Mouse (Mus musculus) liver, embryonic 11.5 days (tissue): ENCODE measurements at regions not wholly inside any gene's neighbourhood (a gene's known extent, or its start where the extent isn't known, plus 50 kb on each side); places are given as distances from the start of the nearest gene placed in this dataset.

Experiments used
- ATAC-seq: fragments of 200-750 bp; cut with Nextera tagmentation; replicated peaks from 2 replicates; pipeline ENCODE4 v1.8.0; 2017; ENCODE audit warnings: moderate number of reproducible peaks, mild to moderate bottlenecking, moderate TSS enrichment, moderate library complexity; ENCODE audit not compliant: low FRiP score
- DNase-seq: peaks from one replicate; pipeline ENCODE4 v3.0.0-alpha.2; 2017; ENCODE audit warnings: low spot score
- H3K27ac ChIP-seq: fragments of 300-500 bp; sonication (generic); 2 replicates; pipeline ENCODE4 v1.5.1; 2014; ENCODE audit warnings: mild to moderate bottlenecking, low read depth, low read length, control low read depth
- H3K27me3 ChIP-seq: fragments of 300-500 bp; sonication (generic); replicated peaks from 2 replicates; pipeline ENCODE4 v1.6.1; 2014; ENCODE audit warnings: low read length, mixed read lengths; ENCODE audit not compliant: control insufficient read depth, insufficient read depth
- H3K36me3 ChIP-seq: fragments of 300-500 bp; sonication (generic); 2 replicates; pipeline ENCODE4 v1.6.1; 2014; ENCODE audit warnings: mild to moderate bottlenecking, low read length, moderate library complexity, mixed read lengths; ENCODE audit not compliant: control insufficient read depth, insufficient read depth
- H3K4me1 ChIP-seq: fragments of 300-500 bp; sonication (generic); replicated peaks from 2 replicates; pipeline ENCODE4 v1.6.1; 2014; ENCODE audit warnings: low read length, mixed read lengths; ENCODE audit not compliant: control insufficient read depth, insufficient read depth
- H3K4me2 ChIP-seq: fragments of 300-500 bp; sonication (generic); 2 replicates; pipeline ENCODE4 v1.6.1; 2014; ENCODE audit warnings: mild to moderate bottlenecking, control low read depth, moderate library complexity
- H3K4me3 ChIP-seq: fragments of 300-500 bp; sonication (generic); 2 replicates; pipeline ENCODE4 v1.5.1; 2014; ENCODE audit warnings: low read depth, low read length, control low read depth
- H3K9ac ChIP-seq: fragments of 300-500 bp; sonication (generic); 2 replicates; pipeline ENCODE4 v1.6.1; 2014; ENCODE audit warnings: low read depth, low read length, control low read depth
- H3K9me3 ChIP-seq: fragments of 300-500 bp; sonication (generic); 2 replicates; pipeline ENCODE4 v1.6.1; 2016; ENCODE audit warnings: low read length, inconsistent platforms, mixed read lengths; ENCODE audit not compliant: control insufficient read depth
- WGBS: fragments of 180-500 bp; shearing (Covaris S2); extraction: QIAGEN DNeasy Blood & Tissue Kit; methylation state at CpG from one replicate; pipeline ENCODE4 v1.1.7; 2014; 5-methylcytosine and 5-hydroxymethylcytosine counted together

DNA sequence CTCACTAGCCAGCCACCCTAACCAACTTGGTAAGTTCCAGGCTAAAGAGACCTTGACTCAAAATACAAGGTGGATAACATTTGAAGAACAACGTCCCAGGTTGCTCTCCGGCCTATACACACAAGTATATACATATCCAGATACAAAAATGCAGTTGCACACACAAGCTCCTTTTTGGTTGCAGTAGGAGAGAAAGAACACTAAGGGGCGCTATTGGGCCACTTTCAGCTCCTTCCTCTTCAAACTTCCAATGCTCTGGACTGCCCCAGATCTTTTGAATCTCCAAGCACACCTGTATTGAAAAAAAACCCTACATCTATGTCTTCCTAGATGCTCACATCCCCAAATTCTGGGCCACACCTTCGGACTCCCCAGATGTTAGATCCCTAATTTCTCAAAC, 141.1 kb downstream of the Tfcp2l1 start:
- Histone ChIP-seq H3K36me3 (no peaks in the 10 kb centered on the region), H3K9ac (no peak overlapping the region), H3K27ac (no peak overlapping the region), H3K9me3 (no peaks in the 10 kb centered on the region), H3K4me3 (no peak overlapping the region), H3K4me1 (peaks cover 3% of the 10 kb centered on the region), H3K27me3 (no peaks in the 10 kb centered on the region), H3K4me2 (no peak overlapping the region)
- ATAC-seq (no peak), DNase-seq (no peak)
- WGBS = 26% methylated on average over 4 of the region's 4 CpGs

DNA sequence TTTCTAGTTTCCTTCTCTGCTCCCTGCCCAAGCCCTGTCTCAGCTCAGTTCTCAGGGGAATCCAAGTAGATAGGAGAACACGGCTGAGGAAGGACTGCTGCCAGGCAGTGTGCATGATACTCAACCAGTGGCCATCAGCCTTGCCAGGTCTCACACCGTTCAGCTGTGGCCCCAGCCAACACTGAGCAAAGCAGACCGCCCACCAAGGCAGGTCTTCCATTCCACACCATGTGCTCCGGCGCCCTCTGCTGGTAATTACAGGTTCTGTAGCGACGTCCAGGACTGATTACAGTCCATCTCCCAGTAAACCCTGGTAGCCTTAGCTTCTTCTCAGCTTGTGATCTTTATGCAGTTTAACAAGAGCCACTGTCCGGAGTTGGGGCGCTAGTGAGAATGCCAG, 144.5 kb downstream of the Tfcp2l1 start:
- 0 out of 2 replicates have a peak, but pooled peaks have one; percentile 34 for ATAC-seq

DNA sequence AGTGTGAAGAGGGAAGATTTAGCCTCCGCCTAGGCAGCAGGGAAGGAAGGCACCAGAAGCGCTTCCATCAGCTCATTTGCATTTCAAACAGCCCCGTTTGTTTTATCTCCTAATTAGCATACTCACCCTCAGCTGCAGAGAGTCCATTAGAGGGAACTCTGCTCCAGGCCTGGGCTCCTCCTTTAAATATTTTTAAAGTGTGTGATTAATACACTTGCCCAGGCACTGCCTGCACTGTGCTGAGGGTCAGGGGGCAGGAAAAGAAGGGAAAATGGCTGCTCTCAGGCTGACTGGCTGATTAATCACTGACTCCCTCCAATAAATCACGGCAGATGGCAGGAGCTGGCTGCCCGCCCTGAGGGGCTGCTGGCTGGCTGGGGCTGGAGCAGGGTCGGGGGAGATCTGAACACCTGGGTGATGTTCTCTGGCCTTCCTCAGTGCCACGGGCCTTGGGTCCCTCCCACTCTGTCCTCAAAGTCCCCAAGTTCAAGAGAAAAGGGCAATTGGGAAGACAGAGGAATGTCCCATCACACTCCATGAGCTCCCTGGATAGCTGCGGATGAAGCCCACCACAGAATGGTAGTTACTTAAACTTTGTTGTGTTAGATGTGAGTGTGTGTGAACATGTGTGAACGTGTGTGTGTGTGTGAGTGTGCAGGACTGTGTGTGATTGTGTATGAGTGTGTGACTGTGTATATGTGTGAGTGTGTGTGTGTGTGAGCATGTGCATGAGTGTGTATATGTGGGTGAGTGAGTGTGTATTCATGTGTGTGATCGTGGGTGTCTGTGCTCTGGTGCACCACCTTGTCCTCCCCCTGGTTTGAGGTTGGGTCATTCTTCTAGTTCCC, 149.1 kb downstream of the Tfcp2l1 start:
- DNase-seq = no peak
- H3K9ac ChIP-seq = no peak overlapping the region
- H3K9me3 ChIP-seq = no peaks in the 10 kb centered on the region
- H3K27me3 ChIP-seq = no peaks in the 10 kb centered on the region
- H3K4me3 ChIP-seq = no peak overlapping the region
- H3K27ac ChIP-seq = no peak overlapping the region
- no peak overlapping the region for H3K4me2 ChIP-seq
- ATAC-seq = no peak
- no peaks in the 10 kb centered on the region for H3K36me3 ChIP-seq
- H3K4me1 ChIP-seq = no peaks in the 10 kb centered on the region
- WGBS = 28% methylated on average over 10 of the region's 10 CpGs

More for the DNA sequence above, 144.5 kb downstream of the Tfcp2l1 start:
- DNase-seq = peak; percentile 59
- Histone ChIP-seq H3K4me2 (no peak overlapping the region), H3K4me1 (no peaks in the 10 kb centered on the region), H3K27me3 (no peaks in the 10 kb centered on the region), H3K9me3 (no peaks in the 10 kb centered on the region), H3K27ac (no peak overlapping the region), H3K4me3 (no peak overlapping the region), H3K9ac (no peak overlapping the region), H3K36me3 (no peaks in the 10 kb centered on the region)
- WGBS = 21% methylated on average over 9 of the region's 9 CpGs
